Mouse (Mus musculus) cerebellum, postnatal 10 days (tissue): Measurements from ENCODE around the gene Abca8a.

Source experiments
- DNase-seq, 2 experiments: peaks; one replicate each; pipeline ENCODE4 v3.0.0; 2021; ENCODE audit warnings: mixed read lengths in 2 of 2

The Abca8a gene

DNA sequence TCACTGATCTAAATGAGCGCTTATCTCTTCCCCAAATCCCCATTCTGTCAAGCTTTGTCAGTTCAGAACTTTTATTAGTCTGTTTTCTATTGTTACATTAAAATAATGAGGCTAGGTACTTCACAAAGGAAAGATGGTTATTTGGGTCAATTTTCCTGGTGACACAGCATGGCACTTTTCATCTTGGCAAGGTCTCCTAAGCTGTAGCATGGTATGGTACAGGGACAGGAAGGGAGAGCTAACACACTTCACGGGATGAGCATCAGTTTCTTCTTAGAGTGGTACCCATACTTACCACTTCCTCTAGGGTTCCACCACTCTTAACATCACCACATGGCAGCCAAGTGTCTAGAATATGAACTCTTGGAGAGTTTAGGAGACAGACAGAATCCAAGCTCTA is 113.9 kb downstream of the Abca8a start:
- no peak for DNase-seq
